Mouse (Mus musculus) kidney, postnatal 36 days (tissue): ENCODE measurements at regions not wholly inside any gene's neighbourhood (a gene's known extent, or its start where the extent isn't known, plus 50 kb on each side); places are given as distances from the start of the nearest gene placed in this dataset.

Experiments
- DNase-seq, 2 experiments: peaks; one replicate each; pipeline ENCODE4 v3.0.0; 2021 to 2022; ENCODE audit warnings: mixed read lengths in 2 of 2

- DNase-seq = no peak
Observed at GRCm38 (mm10) chr5:128482617-128483440, 50.0 kb upstream of the Tmem132d start.
